Mouse (Mus musculus): ENCODE data around the gene Rbm10.

DNA sequence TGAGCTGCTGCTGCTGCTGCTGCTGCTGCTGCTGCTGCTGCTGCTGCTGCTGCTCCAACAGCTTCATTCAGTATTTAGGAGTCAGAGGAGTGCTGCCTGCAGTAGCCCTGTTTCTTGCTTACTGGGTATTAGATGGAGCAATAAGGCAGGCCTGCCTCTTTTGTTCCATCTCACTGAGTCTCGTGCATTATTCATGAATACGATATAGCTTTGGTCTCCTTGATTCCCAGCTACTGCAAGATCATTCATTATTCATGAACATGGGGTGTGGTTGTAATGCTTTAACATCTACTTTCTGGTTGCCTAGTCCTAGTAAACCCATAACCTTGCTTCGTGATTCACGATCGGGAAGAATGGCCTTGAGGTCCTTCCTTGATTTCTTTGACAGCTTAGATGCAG lies 45.0 kb downstream of the Rbm10 start:
- TF ChIP-seq CTCF (IDR thresholded peaks at IDR 0.05; ENCODE audit: low read depth): no peak
- TF ChIP-seq EP300 (IDR thresholded peaks at IDR 0.05; ENCODE audit: low read depth): no peak

Measured in heart, postnatal 0 days (tissue).